Mouse (Mus musculus): Measurements from ENCODE around the gene Sipa1l1.

GRCm38 (mm10) chr12:82193476-82193875 lies 24.4 kb downstream of the Sipa1l1 start:
- TF ChIP-seq CTCF (conservative IDR thresholded peaks at IDR 0.05; ENCODE audit: insufficient read depth, insufficient read length, low read depth, low read length) (no peak), POLR2A (IDR thresholded peaks at IDR 0.05; ENCODE audit: low read depth, low read length) (no peak)

Data from kidney, adult 2 months (tissue).